Mouse (Mus musculus) intestine, embryonic 15.5 days (tissue): Measurements from ENCODE around the gene Mrgpra2b. TPM values are rescaled to one million over a fixed set of nuclear protein-coding genes. Genes with fewer than 3 reads are reported as not detected.

Source experiments
- polyA plus RNA-seq: library from polyadenylated mRNA; unstranded; fragments of >200 nt; fragmentation: Nextera tagmentation; extraction: Ambion mirVana; gene quantifications from 2 replicates; pipeline ENCODE4 v1.2.1, GENCODE M21; 2015

Gene Mrgpra2b
- polyA plus RNA-seq, 1 experiment from 2014 or later: not detected

Other genes starting within 250 kb of the Mrgpra2b start
- gene Mrgpra1, start 174.6 kb downstream of the Mrgpra2b start, polyA plus RNA-seq: not detected in 2 replicates
- not detected in 2 replicates for gene Mrgpra2a, start 76.7 kb downstream of the Mrgpra2b start, polyA plus RNA-seq
- not detected in 2 replicates for gene Mrgpra3, start 72.5 kb upstream of the Mrgpra2b start, polyA plus RNA-seq